Mouse (Mus musculus) heart, adult 8-10 months (tissue): ENCODE data around the gene Aasdh. TPM values are rescaled to one million over a fixed set of nuclear protein-coding genes. Genes with fewer than 3 reads are reported as not detected.

Source experiments
- DNase-seq: peaks from one replicate; pipeline ENCODE4 v3.0.0; 2022; ENCODE audit warnings: low spot score
- total RNA-seq, 4 experiments: library from RNA; stranded (reverse); gene quantifications; 2 replicates each; pipeline ENCODE4 v1.2.4; 2022

Aasdh gene
- total RNA-seq = 10 to 100 TPM; 12.5 to 23.2 (median 17.8) TPM

DNA sequence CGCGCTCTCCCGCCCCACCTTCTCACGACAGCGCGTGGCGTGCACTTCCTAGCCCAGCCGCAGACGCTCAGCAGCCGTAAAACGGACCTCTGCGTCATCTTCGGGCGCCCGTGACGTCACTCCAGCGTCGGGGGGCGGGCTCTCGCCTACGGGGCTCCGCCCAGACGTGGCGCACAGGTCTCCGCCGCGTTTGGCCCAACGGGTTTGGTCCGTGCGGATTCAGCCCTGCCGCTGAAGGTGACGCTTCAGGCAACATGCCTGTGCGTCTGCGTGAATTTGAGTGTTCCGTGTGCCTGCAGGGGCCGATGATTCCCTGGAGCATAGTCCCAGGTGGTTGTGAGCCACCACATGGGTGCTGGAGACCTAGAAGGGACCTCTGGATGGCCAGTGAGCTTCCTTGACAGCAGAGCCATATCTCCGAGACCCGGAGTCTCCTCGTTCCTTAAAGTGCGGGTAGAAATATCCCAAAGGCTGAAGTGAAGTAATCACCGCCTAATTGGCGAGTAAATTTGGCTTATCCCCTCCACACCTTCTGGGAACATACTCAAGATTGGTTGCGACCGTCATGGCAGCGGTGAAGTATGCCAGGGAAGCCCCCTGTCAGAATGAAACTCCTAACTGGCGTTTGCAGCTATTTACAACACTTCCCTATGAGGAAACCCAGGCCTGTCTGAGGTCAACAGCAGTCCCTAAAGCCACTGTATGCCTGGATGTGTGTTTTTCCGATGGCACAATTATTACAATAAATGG, at the start of gene Aasdh:
Gene Aasdh, minus strand, starts transcription at position 110 of the 750 bp plus-strand sequence.
- DNase-seq = peak; percentile 93

GRCm38 (mm10) chr5:76954271-76954900, 49.1 kb upstream of the Aasdh start:
- no peak for DNase-seq

GRCm38 (mm10) chr5:76953794-76954193, 48.5 kb upstream of the Aasdh start:
- DNase-seq = no peak

GRCm38 (mm10) chr5:76952112-76953040, 47.1 kb upstream of the Aasdh start:
- DNase-seq = no peak

- DNase-seq = peak; percentile 99
Measured at GRCm38 (mm10) chr5:76951106-76952027, 46.1 kb upstream of the Aasdh start, which contains the start of the genes Paics and Ppat. TSS of gene Paics (plus strand) at chr5:76951307. TSS of gene Ppat (minus strand) at chr5:76951578.

GRCm38 (mm10) chr5:76950343-76951105, 45.2 kb upstream of the Aasdh start:
- no peak for DNase-seq

- no peak for DNase-seq
Measured at GRCm38 (mm10) chr5:76947758-76948157, 42.4 kb upstream of the Aasdh start.

- no peak for DNase-seq
Measured at GRCm38 (mm10) chr5:76947142-76947541, 41.8 kb upstream of the Aasdh start.

GRCm38 (mm10) chr5:76945678-76946033, 40.3 kb upstream of the Aasdh start:
- no peak for DNase-seq

GRCm38 (mm10) chr5:76944965-76945677, 39.8 kb upstream of the Aasdh start:
- no peak for DNase-seq

GRCm38 (mm10) chr5:76942505-76942904, 37.2 kb upstream of the Aasdh start:
- DNase-seq = no peak

GRCm38 (mm10) chr5:76941975-76942374, 36.7 kb upstream of the Aasdh start:
- DNase-seq = no peak

DNA sequence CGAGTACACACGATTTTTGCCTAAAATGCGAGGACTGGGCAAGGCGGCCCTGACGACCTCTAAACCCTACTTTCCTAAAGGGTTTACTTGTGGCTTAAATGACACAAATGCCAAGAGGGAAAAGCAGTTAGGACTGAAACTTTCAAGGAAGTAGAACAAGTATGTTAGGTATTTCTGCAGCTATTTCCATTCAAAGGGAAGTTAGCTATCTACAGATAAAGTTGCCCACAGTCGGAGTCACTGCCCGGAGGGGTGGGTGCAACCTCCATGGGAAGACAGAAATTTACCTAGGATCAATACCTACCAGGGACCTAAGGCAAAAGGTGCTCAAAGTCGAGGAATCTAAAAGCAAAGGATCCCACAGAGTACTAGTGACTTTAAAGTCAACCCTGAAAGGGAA, 34.4 kb upstream of the Aasdh start:
- no peak for DNase-seq

DNA sequence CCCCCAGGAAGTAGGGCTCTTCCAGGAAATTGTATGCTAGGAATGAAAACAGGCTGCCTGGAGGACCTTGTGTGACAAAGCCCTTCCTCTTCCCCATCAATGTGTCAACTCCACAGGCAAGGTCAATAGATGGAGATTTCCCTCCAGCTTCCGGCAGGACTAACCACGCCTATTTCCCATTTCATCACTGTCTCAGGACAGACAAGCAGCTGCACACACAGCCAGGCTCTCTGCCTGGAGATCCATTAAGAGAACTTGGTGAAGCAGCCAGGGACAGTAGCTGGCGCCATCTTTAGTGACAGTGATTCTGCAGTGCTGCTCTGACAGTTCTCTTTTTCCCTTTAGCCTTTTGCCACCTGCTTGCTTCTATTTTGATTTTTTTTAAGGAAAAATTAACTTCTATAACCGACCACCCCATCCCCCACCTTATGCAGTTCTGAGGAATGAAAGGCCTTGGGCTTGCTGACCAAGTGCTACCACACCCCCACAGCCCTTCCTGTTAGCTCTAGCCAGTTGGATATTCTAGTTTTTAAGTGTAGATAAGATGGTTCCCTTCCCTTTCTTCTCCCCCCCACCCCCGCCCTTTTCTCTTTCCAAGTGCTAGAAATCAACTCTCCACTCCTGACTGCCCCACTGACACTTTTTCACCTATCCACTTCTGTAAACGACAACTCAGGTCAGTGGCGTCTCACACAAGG, 24.0 kb upstream of the Aasdh start:
- DNase-seq = peak; percentile 27

DNA sequence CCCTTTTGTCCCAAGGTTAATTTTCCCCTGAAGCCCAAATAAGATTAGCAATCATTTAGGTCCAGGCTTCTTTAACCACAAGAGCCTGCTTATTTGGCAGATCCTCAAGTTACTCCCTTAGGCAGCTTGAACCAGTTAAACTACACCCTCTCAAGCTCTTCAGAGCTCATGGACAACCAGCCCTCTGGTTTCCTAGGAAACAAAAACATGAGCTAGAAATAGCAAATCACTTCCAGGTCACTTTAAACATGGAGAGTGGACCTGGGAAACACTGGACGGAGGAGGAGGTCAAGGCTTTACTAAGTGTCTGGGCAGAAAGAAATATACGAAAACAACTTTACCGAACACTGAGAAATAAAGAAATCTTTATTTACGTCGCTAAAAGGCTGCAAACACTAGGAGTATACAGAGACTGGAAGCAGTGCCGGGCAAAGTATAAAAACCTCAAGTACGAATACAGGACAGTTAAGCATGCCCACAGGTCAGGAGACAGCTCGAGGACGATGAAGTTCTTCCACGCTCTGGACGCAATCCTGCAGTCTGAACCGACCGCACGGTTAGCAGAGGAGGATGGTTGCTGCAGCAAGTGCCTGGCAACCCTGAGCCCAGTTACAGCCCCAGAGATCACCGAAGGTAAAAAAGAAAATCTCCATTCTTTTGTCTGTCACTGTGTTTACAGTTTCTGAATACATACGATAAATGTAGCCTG, 23.0 kb upstream of the Aasdh start:
- DNase-seq = peak; percentile 64

GRCm38 (mm10) chr5:76924296-76924695, 19.0 kb upstream of the Aasdh start:
- DNase-seq = no peak

DNA sequence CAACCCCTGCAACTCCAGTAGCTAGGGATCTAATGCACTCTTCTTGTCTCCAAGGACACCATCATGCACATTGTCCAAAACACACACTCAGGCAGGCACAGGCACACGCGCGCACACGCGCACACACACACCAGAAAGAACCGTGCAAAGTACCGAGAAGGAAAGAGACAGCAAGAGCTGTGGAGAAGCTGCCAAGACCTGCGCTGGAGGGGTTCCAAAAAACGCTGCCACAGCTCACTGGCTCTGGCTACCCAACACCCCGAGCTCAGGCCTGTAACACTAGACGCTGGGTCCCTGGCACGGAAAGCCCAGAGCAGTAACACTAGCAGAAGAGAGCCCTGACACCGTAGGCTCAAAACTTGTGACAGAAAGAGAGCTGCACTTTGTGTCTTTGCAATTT, 18.1 kb upstream of the Aasdh start:
- peak; percentile 64 for DNase-seq

- DNase-seq = no peak
Measured at GRCm38 (mm10) chr5:76922833-76923232, 17.5 kb upstream of the Aasdh start.
